Mouse (Mus musculus) hindbrain, embryonic 14.5 days (tissue): ENCODE measurements around the gene Zfp42. TPM values are rescaled to one million over a fixed set of nuclear protein-coding genes. Genes with fewer than 3 reads are reported as not detected.
"Not testable (repeated sequence)": the region's sequence is repeated elsewhere in the genome, so short reads cannot be mapped to it uniquely, and the experiment has no call there.

ENCODE experiments used
- ATAC-seq: fragments of 200-750 bp; cut with Nextera tagmentation; 2 replicates; pipeline ENCODE4 v1.8.0; 2017; ENCODE audit warnings: moderate number of reproducible peaks, mild to moderate bottlenecking, moderate TSS enrichment, moderate library complexity; ENCODE audit not compliant: low FRiP score
- DNase-seq: peaks from one replicate; pipeline ENCODE4 v3.0.0-alpha.2; 2015; ENCODE audit warnings: low spot score
- H3K27ac ChIP-seq: fragments of 300-500 bp; sonication (generic); 2 replicates; pipeline ENCODE4 v1.5.1; 2014; ENCODE audit warnings: mild to moderate bottlenecking, moderate library complexity
- H3K27me3 ChIP-seq: fragments of 300-500 bp; sonication (generic); 2 replicates; pipeline ENCODE4 v1.6.1; 2014; ENCODE audit warnings: mild to moderate bottlenecking, low read length, mixed read lengths; ENCODE audit not compliant: control insufficient read depth, insufficient read depth
- H3K36me3 ChIP-seq: fragments of 300-500 bp; sonication (generic); replicated peaks from 2 replicates; pipeline ENCODE4 v1.6.1; 2014; ENCODE audit not compliant: control insufficient read depth, insufficient read depth
- H3K4me1 ChIP-seq: fragments of 300-500 bp; sonication (generic); replicated peaks from 2 replicates; pipeline ENCODE4 v1.6.1; 2014; ENCODE audit warnings: antibody characterized with exemption, low read length, mixed read lengths; ENCODE audit not compliant: control insufficient read depth, insufficient read depth
- H3K4me2 ChIP-seq: fragments of 300-500 bp; sonication (generic); replicated peaks from 2 replicates; pipeline ENCODE4 v1.6.1; 2014; ENCODE audit warnings: mild to moderate bottlenecking, moderate library complexity
- H3K4me3 ChIP-seq: fragments of 300-500 bp; sonication (generic); replicated peaks from 2 replicates; pipeline ENCODE4 v1.5.1; 2014; ENCODE audit warnings: mild to moderate bottlenecking, low read length
- H3K9ac ChIP-seq: fragments of 300-500 bp; sonication (generic); 2 replicates; pipeline ENCODE4 v1.6.1; 2014
- H3K9me3 ChIP-seq: fragments of 300-500 bp; sonication (generic); 2 replicates; pipeline ENCODE4 v1.6.1; 2016; ENCODE audit warnings: low read length; ENCODE audit not compliant: control insufficient read depth
- WGBS: fragments of 180-500 bp; shearing (Covaris S2); extraction: QIAGEN DNeasy Blood & Tissue Kit; methylation state at CpG from one replicate; pipeline ENCODE4 v1.1.7; 2014; 5-methylcytosine and 5-hydroxymethylcytosine counted together
- polyA plus RNA-seq: library from polyadenylated mRNA; unstranded; fragments of >200 nt; fragmentation: Nextera tagmentation; extraction: Ambion mirVana; gene quantifications from 2 replicates; pipeline ENCODE4 v1.2.1, GENCODE M21; 2014

The Zfp42 gene
- polyA plus RNA-seq = not detected in 2 replicates

DNA sequence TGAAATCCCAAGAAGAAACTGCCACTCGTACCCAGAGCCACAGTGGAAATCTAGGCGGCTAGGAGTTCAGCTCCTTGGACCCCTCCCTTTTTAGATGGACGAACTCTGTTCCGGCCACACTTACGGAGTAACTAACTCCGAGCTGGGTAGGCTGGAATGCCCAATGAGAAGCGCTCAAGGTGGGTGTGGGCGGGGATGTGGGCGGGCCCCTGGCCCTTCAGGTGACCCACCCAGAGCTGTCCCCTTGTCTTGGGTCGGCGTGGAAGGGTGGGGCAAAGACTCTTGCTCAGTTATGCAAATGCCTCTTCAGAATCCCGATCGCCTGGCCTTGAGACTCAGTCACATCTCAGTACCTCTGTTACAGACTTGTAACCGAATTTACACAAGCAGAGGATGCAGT, at the start of gene Zfp42:
Zfp42 (minus strand) TSS at position 85 of the 400 bp plus-strand sequence.
- DNase-seq (no peak), ATAC-seq (no peak)
- Histone ChIP-seq H3K4me3 (no peak within 1 kb of the TSS), H3K36me3 (no peaks in the 10 kb centered on the region), H3K4me1 (no peaks in the 10 kb centered on the region), H3K4me2 (no peak within 1 kb of the TSS), H3K27me3 (no peaks in the 10 kb centered on the region), H3K27ac (no peak within 1 kb of the TSS), H3K9ac (no peak within 1 kb of the TSS), H3K9me3 (no peaks in the 10 kb centered on the region)
- whole genome bisulfite sequencing = 45% methylated on average over 14 of the region's 14 CpGs

DNA sequence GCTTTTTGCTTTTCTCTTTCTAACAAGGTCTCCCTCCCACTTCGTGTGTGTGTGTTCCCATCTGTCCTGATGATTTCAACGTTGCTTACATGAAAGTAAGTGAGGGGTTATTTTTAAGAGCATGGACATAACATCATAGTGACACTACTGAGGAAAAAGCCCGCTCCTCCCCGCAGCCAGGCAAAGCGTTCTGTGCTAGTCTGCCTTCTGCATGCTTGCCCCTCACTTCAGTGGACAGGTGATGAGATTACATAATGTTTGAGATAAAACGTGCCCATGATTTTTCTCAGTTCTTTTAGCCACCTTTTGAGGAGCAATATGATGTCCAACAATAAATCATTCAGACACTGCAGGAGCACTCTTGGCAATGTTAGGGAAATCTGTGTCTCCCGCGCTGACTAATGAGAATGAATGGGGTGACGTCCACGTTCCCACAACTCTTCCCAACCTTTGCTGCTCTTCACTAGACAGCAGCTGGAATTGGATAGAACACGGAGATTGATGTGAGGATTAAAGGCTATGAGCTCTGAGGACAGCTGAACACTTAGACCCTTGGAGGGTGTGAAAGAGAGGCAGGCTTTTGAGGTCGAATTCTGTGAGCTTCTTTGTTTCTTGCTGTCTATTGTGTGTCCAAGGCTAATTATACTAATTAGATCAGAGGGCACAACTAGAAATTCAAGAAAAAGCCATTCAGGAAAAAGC, 49.4 kb upstream of the Zfp42 start:
- DNase-seq (peak; percentile 38), ATAC-seq (peak; percentile 34; the same call in 1 of the 2 replicates)
- H3K27ac ChIP-seq = no peak overlapping the region
- no peaks in the 10 kb centered on the region for H3K27me3 ChIP-seq
- no peaks in the 10 kb centered on the region for H3K9me3 ChIP-seq
- H3K9ac ChIP-seq = no peak overlapping the region
- no peak overlapping the region for H3K4me2 ChIP-seq
- no peaks in the 10 kb centered on the region for H3K4me1 ChIP-seq
- no peak overlapping the region for H3K4me3 ChIP-seq
- H3K36me3 ChIP-seq = no peaks in the 10 kb centered on the region
- 47% methylated on average over 12 of the region's 12 CpGs for whole genome bisulfite sequencing

DNA sequence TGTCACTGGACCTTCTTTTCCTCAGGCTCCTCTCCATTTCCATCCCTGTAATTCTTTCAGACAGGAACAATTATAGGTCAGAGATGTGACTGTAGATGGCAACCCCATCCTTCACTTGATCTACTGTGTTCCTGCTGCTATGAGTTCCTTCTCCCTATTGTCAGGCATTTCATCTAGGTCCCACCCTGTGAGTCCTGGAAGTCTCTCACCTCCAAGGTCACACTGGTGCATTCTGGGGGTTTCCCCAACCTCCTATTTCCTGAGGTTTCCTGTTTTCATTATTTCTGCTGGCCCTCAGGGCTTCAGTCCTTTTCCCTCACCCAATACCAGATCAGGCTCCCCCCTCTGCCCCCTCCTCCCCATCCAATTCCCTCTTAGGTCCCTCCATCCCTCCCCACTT, 45.5 kb upstream of the Zfp42 start:
- not testable (repeated sequence) for H3K4me3 ChIP-seq, H3K4me1 ChIP-seq, H3K9me3 ChIP-seq, ATAC-seq, H3K27me3 ChIP-seq, H3K9ac ChIP-seq, H3K4me2 ChIP-seq, H3K36me3 ChIP-seq, DNase-seq, H3K27ac ChIP-seq

DNA sequence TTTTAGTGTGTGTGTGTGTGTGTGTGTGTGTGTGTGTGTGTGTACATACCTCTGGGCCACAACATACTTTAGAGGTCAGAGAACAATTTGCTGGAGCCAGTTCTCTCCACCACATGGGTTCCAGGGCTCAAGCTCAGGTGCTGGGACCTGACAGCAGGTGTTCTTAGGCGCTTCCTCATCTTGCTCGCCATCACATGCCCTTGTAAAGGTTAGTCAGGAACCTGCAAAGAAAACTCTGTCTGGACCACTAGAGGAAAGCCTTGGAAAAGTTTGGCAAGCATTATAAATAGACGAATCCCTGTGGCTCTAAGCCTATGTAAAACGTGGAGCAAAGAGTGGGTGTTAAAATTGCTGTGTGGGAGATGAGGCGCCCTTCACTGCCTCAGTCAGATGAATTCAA, 31.8 kb upstream of the Zfp42 start:
- WGBS = 79% methylated on average over 5 of the region's 5 CpGs

DNA sequence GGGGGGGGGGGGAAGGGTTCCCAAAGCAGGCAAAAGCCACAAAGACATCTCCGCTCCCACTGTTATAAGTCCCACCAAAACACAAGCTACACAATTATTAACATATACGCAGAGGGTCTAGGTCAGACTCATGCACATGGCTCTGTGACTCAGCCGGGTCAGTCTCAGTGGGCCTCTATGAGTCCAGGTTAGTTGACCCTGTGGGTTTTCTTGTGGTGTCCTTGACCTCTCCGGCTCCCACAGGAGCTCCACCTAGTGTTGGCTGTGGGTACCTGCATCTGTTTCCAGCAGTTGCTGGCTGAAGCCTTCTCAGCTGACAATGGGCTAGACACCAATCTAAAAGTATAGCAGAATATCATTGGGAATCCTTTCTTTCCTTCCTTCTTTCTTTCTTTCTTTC, 26.7 kb upstream of the Zfp42 start:
- ATAC-seq = no peak
- Histone ChIP-seq H3K27me3 (no peaks in the 10 kb centered on the region), H3K4me3 (no peak overlapping the region), H3K9me3 (no peaks in the 10 kb centered on the region), H3K9ac (no peak overlapping the region), H3K36me3 (no peaks in the 10 kb centered on the region), H3K4me2 (no peak overlapping the region), H3K4me1 (no peaks in the 10 kb centered on the region), H3K27ac (no peak overlapping the region)
- no peak for DNase-seq
- 69% methylated on average over 4 of the region's 4 CpGs for WGBS

More for the DNA sequence above, 31.8 kb upstream of the Zfp42 start:
- Histone ChIP-seq H3K27ac (no peak overlapping the region), H3K9ac (no peak overlapping the region), H3K36me3 (no peaks in the 10 kb centered on the region), H3K9me3 (no peaks in the 10 kb centered on the region), H3K4me3 (no peak overlapping the region), H3K4me1 (no peaks in the 10 kb centered on the region), H3K27me3 (no peaks in the 10 kb centered on the region), H3K4me2 (no peak overlapping the region)
- DNase-seq = no peak
- no peak for ATAC-seq

DNA sequence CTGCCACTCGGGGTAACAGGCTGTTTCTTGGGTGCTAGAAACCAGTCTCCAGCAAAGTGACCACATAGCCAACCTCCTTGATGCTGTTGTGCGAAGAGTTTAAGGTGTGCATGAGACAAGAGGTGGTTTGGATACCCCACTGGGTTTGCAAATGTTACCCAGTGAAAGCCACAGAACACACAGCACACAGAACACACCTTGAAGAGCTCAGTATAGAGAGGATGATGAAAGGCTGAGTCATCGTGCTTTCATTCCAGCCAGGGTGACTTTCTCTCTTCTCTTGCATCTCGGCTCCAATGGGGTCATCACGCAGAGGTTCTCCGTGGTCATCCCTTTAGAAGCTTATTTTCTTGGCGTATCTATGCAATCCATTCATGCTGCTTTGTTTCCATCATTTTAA, 24.9 kb upstream of the Zfp42 start:
- H3K9me3 ChIP-seq = no peaks in the 10 kb centered on the region
- no peak overlapping the region for H3K4me3 ChIP-seq
- no peak overlapping the region for H3K27ac ChIP-seq
- no peak for ATAC-seq
- H3K27me3 ChIP-seq = no peaks in the 10 kb centered on the region
- no peak overlapping the region for H3K9ac ChIP-seq
- no peak overlapping the region for H3K4me2 ChIP-seq
- no peaks in the 10 kb centered on the region for H3K4me1 ChIP-seq
- no peaks in the 10 kb centered on the region for H3K36me3 ChIP-seq
- WGBS = 96% methylated on average over 7 of the region's 7 CpGs
- no peak for DNase-seq

DNA sequence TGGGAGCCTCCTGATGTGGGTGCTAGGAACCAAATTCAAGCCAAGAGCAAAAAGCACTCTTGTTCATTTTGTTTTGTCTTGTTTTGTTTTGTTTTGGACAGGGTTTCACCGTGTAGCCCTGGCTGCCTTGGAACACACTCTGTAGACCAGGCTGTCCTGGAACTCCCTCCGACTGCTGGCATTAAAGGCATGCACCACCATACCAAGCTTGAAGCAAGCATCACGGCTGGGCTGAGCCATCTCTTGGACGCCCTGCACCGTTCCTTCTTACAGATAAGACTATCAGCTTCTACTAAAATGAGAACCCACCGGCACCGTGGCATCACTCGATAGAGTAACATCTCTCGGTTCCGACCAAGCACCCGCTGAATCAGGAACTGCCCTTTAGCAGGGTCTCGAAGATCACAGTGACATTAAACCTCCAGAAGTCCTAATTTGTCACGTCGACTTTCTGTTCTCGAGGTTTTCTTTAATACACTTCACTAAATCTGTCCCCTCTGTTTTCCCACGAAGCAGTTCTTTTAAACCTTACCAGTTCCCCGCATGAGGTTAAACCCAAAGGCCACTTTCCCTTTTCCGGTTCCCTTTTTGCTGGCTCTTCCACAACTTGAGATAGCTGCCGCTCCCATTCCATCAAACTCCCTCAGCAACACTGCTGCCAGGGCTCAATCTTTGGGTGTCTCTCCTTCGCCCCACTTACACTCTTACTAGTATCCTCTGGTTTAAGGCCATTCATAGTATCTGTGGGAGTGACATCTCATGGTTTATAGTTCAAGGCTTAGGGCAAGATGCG, 23.3 kb upstream of the Zfp42 start:
- H3K4me2 ChIP-seq = no peak overlapping the region
- H3K4me3 ChIP-seq = no peak overlapping the region
- no peaks in the 10 kb centered on the region for H3K4me1 ChIP-seq
- no peaks in the 10 kb centered on the region for H3K9me3 ChIP-seq
- ATAC-seq (no peak), DNase-seq (no peak)
- H3K36me3 ChIP-seq = no peaks in the 10 kb centered on the region
- no peak overlapping the region for H3K27ac ChIP-seq
- H3K9ac ChIP-seq = no peak overlapping the region
- 93% methylated on average over 21 of the region's 21 CpGs for WGBS
- no peaks in the 10 kb centered on the region for H3K27me3 ChIP-seq

DNA sequence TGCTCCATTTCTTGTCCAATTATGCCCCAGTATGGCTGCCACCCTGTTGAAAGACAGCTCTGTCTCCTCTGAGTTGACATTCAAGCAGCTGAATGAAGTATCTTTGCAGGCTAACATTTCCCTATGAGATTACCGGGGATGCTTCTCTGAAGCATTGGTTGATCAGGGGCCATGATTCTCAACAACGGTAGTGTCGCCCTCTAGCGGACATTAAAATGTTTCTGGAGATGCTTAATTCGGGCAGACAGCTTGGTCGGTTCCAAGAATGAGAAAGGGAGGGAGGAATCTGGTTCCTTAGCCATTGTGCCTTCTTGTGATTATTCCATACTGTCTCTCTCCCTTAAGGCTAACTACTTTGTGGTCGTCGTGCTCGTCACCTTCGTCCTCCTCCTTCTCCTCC, 21.9 kb upstream of the Zfp42 start:
- ATAC-seq (no peak), DNase-seq (no peak)
- H3K9me3 ChIP-seq = no peaks in the 10 kb centered on the region
- H3K27ac ChIP-seq = no peak overlapping the region
- H3K4me2 ChIP-seq = no peak overlapping the region
- no peak overlapping the region for H3K9ac ChIP-seq
- WGBS = 80% methylated on average over 10 of the region's 10 CpGs
- no peaks in the 10 kb centered on the region for H3K27me3 ChIP-seq
- H3K4me3 ChIP-seq = no peak overlapping the region
- H3K36me3 ChIP-seq = no peaks in the 10 kb centered on the region
- no peaks in the 10 kb centered on the region for H3K4me1 ChIP-seq

DNA sequence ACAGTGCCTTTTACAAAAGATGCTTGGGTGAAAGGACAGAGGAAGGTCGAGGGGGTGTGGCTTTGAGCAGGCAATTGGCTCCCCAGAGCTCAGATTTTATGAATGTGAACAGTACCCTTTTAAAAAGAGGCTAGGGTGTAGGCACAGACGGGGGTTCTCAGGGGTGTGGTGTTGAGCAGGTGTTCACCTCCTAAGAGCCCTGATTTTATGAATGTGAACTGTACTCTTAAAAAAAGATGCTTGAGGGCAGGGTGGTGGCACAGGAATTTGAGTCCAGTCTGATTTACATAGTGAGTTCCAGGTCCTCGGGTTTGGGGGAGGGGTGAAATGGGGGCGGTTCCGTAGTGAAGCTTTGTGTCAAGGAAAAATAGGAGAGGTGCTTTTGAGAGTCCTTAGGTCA, 14.0 kb upstream of the Zfp42 start:
- Histone ChIP-seq H3K27ac (no peak overlapping the region), H3K9me3 (no peaks in the 10 kb centered on the region), H3K4me1 (no peaks in the 10 kb centered on the region), H3K4me3 (no peak overlapping the region), H3K4me2 (no peak overlapping the region), H3K36me3 (no peaks in the 10 kb centered on the region), H3K9ac (no peak overlapping the region), H3K27me3 (no peaks in the 10 kb centered on the region)
- WGBS = 85% methylated on average over 5 of the region's 5 CpGs
- ATAC-seq = no peak
- no peak for DNase-seq
